Mouse (Mus musculus) C2C12 (cell line): ENCODE measurements around the gene Tpcn1.

Experiments
- CEBPB ChIP-seq: IDR thresholded peaks from one replicate; pipeline ENCODE4 v1.6.1; 2011; ENCODE audit warnings: low read depth, mild to moderate bottlenecking, control low read depth, moderate library complexity
- CTCF ChIP-seq: IDR thresholded peaks from one replicate; pipeline ENCODE4 v1.5.1; 2011; ENCODE audit not compliant: control insufficient read depth, insufficient read depth, insufficient read length
- MAX ChIP-seq: IDR thresholded peaks from one replicate; pipeline ENCODE4 v1.6.1; 2011; ENCODE audit warnings: mild to moderate bottlenecking, control low read depth
- MYOD1 ChIP-seq: IDR thresholded peaks from one replicate; pipeline ENCODE4 v1.6.1; 2011; ENCODE audit warnings: low read depth; ENCODE audit not compliant: control insufficient read depth, insufficient read length
- MYOG ChIP-seq: IDR thresholded peaks from one replicate; pipeline ENCODE4 v1.6.1; 2011; ENCODE audit not compliant: control insufficient read depth, insufficient read length; ENCODE audit errors: extremely low read depth
- USF1 ChIP-seq: IDR thresholded peaks from one replicate; pipeline ENCODE4 v1.6.1; 2011; ENCODE audit warnings: low read depth, mild to moderate bottlenecking, control low read depth, moderate library complexity

GRCm38 (mm10) chr5:120497071-120497470 is 91.4 kb downstream of the Tpcn1 start:
- TF ChIP-seq CTCF (no peak), USF1 (no peak), MYOG (no peak), MAX (no peak), MYOD1 (no peak), CEBPB (no peak)
